Mouse (Mus musculus): ENCODE data around the gene Arhgef33. TPM values are rescaled to one million over a fixed set of nuclear protein-coding genes. Genes with fewer than 3 reads are reported as not detected.
A peak's percentile ranks its signal among the peaks of the same experiment; 100 is the strongest.
"Not testable (repeated sequence)": the region's sequence is repeated elsewhere in the genome, so short reads cannot be mapped to it uniquely, and the experiment has no call there.

Gene Arhgef33
- total and polyA plus RNA-seq, 2 experiments from 2014 or later = 1.8 to 6.2 TPM

- DNase-seq = no peak
- peak overlapping the region; percentile 73 for H3K9ac ChIP-seq
- 16% methylated on average over 29 of the region's 29 CpGs for WGBS
- no peak for TF ChIP-seq CTCF (IDR thresholded peaks at IDR 0.05; ENCODE audit: low read depth)
- peaks cover 4% of the 10 kb centered on the region; the same call in 1 of the 2 replicates for H3K4me1 ChIP-seq (ENCODE audit: insufficient read depth)
- no peaks in the 10 kb centered on the region for H3K9me3 ChIP-seq (ENCODE audit: low read length)
- peak overlapping the region; percentile 53 for H3K4me3 ChIP-seq (ENCODE audit: low read depth, low read length)
- peak; percentile 80 for ATAC-seq
- H3K27me3 ChIP-seq (ENCODE audit: insufficient read depth, low read length) = no peaks in the 10 kb centered on the region
- H3K4me2 ChIP-seq (ENCODE audit: low read depth) = peak overlapping the region; percentile 74
- peak overlapping the region; percentile 86 for H3K27ac ChIP-seq (ENCODE audit: low read depth, low read length)
- no peaks in the 10 kb centered on the region for H3K36me3 ChIP-seq (ENCODE audit: insufficient read depth)
Measured at GRCm38 (mm10) chr17:80373726-80374096, 66.5 kb downstream of the Arhgef33 start.

DNA sequence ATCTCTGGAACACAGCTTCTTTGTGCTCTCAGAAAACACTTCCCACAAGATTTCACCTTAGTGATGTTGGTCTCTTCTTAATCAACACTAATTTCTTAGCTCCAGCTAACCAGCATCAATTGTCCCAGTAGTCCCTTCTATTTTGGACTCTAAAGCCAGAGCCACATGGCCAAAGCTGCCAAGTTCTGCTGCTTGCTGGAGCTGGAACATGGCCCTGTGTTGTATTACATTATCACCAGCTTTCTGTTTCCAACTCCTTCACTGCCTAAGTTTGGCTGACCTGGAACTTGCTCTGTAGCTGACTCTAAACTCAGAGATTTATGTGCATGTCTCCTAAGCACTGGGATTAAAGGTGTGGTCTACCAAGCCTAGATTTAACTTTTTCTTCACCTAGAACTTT lies 71.2 kb downstream of the Arhgef33 start:
- not testable (repeated sequence) for DNase-seq; H3K36me3 ChIP-seq (ENCODE audit: insufficient read depth); H3K4me2 ChIP-seq (ENCODE audit: low read depth); H3K4me3 ChIP-seq (ENCODE audit: low read depth, low read length); H3K4me1 ChIP-seq (ENCODE audit: insufficient read depth); H3K9ac ChIP-seq; H3K27ac ChIP-seq (ENCODE audit: low read depth, low read length); ATAC-seq; H3K27me3 ChIP-seq (ENCODE audit: insufficient read depth, low read length); H3K9me3 ChIP-seq (ENCODE audit: low read length)

- no peaks in the 10 kb centered on the region for H3K27me3 ChIP-seq (ENCODE audit: insufficient read depth, low read length)
- H3K36me3 ChIP-seq (ENCODE audit: insufficient read depth) = no peaks in the 10 kb centered on the region
- no peak for DNase-seq
- H3K4me1 ChIP-seq (ENCODE audit: insufficient read depth) = no peaks in the 10 kb centered on the region
- H3K9ac ChIP-seq = no peak overlapping the region
- 60% methylated on average over 1 of the region's 1 CpGs for WGBS
- no peak overlapping the region for H3K4me2 ChIP-seq (ENCODE audit: low read depth)
- no peaks in the 10 kb centered on the region for H3K9me3 ChIP-seq (ENCODE audit: low read length)
- no peak for ATAC-seq
- no peak for TF ChIP-seq CTCF (IDR thresholded peaks at IDR 0.05; ENCODE audit: low read depth)
- no peak overlapping the region for H3K27ac ChIP-seq (ENCODE audit: low read depth, low read length)
- no peak overlapping the region for H3K4me3 ChIP-seq (ENCODE audit: low read depth, low read length)
Measured at GRCm38 (mm10) chr17:80385671-80386070, 78.5 kb downstream of the Arhgef33 start.

GRCm38 (mm10) chr17:80390024-80390423 lies 82.8 kb downstream of the Arhgef33 start:
- ATAC-seq = no peak
- no peak for TF ChIP-seq CTCF (IDR thresholded peaks at IDR 0.05; ENCODE audit: low read depth)
- no peaks in the 10 kb centered on the region for H3K9me3 ChIP-seq (ENCODE audit: low read length)
- 71% methylated on average over 10 of the region's 10 CpGs for WGBS
- H3K4me1 ChIP-seq (ENCODE audit: insufficient read depth) = no peaks in the 10 kb centered on the region
- DNase-seq = no peak
- H3K9ac ChIP-seq = no peak overlapping the region
- no peak overlapping the region for H3K4me2 ChIP-seq (ENCODE audit: low read depth)
- H3K4me3 ChIP-seq (ENCODE audit: low read depth, low read length) = no peak overlapping the region
- H3K36me3 ChIP-seq (ENCODE audit: insufficient read depth) = no peaks in the 10 kb centered on the region
- no peak overlapping the region for H3K27ac ChIP-seq (ENCODE audit: low read depth, low read length)
- no peaks in the 10 kb centered on the region for H3K27me3 ChIP-seq (ENCODE audit: insufficient read depth, low read length)

DNA sequence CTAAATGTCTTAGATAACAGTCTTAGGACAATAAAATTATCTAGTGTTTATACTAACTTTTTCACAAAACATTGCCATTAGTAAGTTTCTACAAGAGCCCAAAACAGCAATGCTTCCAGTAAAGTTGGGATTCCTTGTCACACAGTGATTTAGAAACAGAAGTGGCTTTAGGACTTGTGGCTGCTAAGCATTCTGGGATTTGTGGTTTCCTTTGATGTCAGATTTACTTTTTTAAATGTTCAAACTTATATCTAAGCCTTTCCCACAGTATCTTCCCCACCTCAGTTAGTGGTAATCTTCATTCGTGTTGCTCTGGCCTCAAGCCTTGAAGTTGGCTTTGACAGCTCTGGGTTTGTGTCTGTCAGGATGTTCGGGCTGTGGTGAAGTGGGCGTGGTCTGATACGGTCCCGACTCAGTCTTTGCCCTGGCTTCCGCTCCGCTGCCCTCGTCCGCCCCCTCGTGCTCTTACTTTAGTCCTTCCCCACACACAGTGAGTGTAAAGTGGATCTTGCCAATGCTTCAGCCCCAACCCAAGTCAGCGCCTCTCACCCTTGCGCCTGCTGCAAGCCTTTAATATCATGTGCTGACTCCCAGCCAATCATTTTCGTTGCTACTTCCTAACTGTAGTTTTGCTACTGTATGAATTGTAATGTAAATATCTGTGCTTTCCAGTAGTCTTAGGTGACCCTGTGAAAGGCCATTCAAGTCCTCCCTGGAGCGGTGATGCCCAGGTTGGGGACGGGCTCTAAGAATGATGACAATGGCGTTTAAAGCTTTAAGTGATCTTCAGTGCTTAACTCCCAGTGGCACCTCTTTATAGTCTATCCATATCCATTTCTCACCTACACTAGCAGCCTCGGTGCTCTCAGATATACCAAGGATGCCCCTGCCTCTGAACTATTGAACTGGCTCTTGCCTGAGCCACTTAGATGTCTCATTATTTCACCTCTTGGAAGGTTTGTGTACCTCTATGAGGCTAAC lies 84.5 kb downstream of the Arhgef33 start:
- ATAC-seq (peak; percentile 91), DNase-seq (peak; percentile 57)
- H3K4me2 ChIP-seq (ENCODE audit: low read depth) = peak overlapping the region; percentile 51
- no peaks in the 10 kb centered on the region for H3K4me1 ChIP-seq (ENCODE audit: insufficient read depth)
- TF ChIP-seq CTCF (IDR thresholded peaks at IDR 0.05; ENCODE audit: low read depth) = peak; percentile 53
- H3K4me3 ChIP-seq (ENCODE audit: low read depth, low read length) = peak overlapping the region; percentile 48
- H3K9me3 ChIP-seq (ENCODE audit: low read length) = no peaks in the 10 kb centered on the region
- 15% methylated on average over 17 of the region's 17 CpGs for WGBS
- 0 out of 2 replicates have a peak overlapping the region, but pooled peaks have one; percentile 37 for H3K9ac ChIP-seq
- H3K27me3 ChIP-seq (ENCODE audit: insufficient read depth, low read length) = no peaks in the 10 kb centered on the region
- no peaks in the 10 kb centered on the region for H3K36me3 ChIP-seq (ENCODE audit: insufficient read depth)
- no peak overlapping the region for H3K27ac ChIP-seq (ENCODE audit: low read depth, low read length)

- TF ChIP-seq CTCF (IDR thresholded peaks at IDR 0.05; ENCODE audit: low read depth) = no peak
Measured at GRCm38 (mm10) chr17:80398243-80398642, 91.0 kb downstream of the Arhgef33 start.

GRCm38 (mm10) chr17:80411182-80411581 lies 104.0 kb downstream of the Arhgef33 start:
- Histone ChIP-seq H3K9me3 (ENCODE audit: low read length) (no peaks in the 10 kb centered on the region), H3K9ac (no peak overlapping the region), H3K27ac (ENCODE audit: low read depth, low read length) (no peak overlapping the region), H3K4me2 (ENCODE audit: low read depth) (no peak overlapping the region), H3K4me3 (ENCODE audit: low read depth, low read length) (no peak overlapping the region), H3K36me3 (ENCODE audit: insufficient read depth) (peaks cover 61% of the 10 kb centered on the region), H3K4me1 (ENCODE audit: insufficient read depth) (no peaks in the 10 kb centered on the region), H3K27me3 (ENCODE audit: insufficient read depth, low read length) (no peaks in the 10 kb centered on the region)
- DNase-seq (no peak), ATAC-seq (no peak)
- peak; percentile 64 for TF ChIP-seq CTCF (IDR thresholded peaks at IDR 0.05; ENCODE audit: low read depth)
- 59% methylated on average over 1 of the region's 1 CpGs for WGBS

More at GRCm38 (mm10) chr17:80398243-80398642, 91.0 kb downstream of the Arhgef33 start:
- no peak overlapping the region for H3K4me3 ChIP-seq (ENCODE audit: low read depth, low read length)
- H3K4me2 ChIP-seq (ENCODE audit: low read depth) = no peak overlapping the region
- WGBS = 94% methylated on average over 7 of the region's 7 CpGs
- H3K36me3 ChIP-seq (ENCODE audit: insufficient read depth) = peaks cover 26% of the 10 kb centered on the region
- DNase-seq (no peak), ATAC-seq (no peak)
- H3K4me1 ChIP-seq (ENCODE audit: insufficient read depth) = no peaks in the 10 kb centered on the region
- no peak overlapping the region for H3K9ac ChIP-seq
- no peaks in the 10 kb centered on the region for H3K27me3 ChIP-seq (ENCODE audit: insufficient read depth, low read length)
- no peaks in the 10 kb centered on the region for H3K9me3 ChIP-seq (ENCODE audit: low read length)
- H3K27ac ChIP-seq (ENCODE audit: low read depth, low read length) = no peak overlapping the region

All from forebrain, postnatal 0 days (tissue).